16 mouse cellular contexts compared by ENCODE assay signal in genomic region chr5:76051658-76052057, GRCm38 (mm10).
"Had no signal": no experiment of that assay in that cellular context is flagged by ENCODE, and none has a peak within 500 bp of the region (broad histone marks: within the 10 kb centered on the region; RNA-seq: fewer than 3 reads in every experiment).

No protein-coding gene starts in this region.

- H3K4me3 ChIP-seq: neural tube, embryonic 13.5 days; neural tube, embryonic 15.5 days; stomach, embryonic 15.5 days had no signal

- H3K4me1 ChIP-seq: neural tube, embryonic 13.5 days; neural tube, embryonic 15.5 days; stomach, embryonic 15.5 days had no signal

- H3K4me2 ChIP-seq: neural tube, embryonic 13.5 days; neural tube, embryonic 15.5 days; stomach, embryonic 15.5 days had no signal

- H3K9ac ChIP-seq: neural tube, embryonic 13.5 days; neural tube, embryonic 15.5 days; stomach, embryonic 15.5 days had no signal

- H3K9me3 ChIP-seq: neural tube, embryonic 13.5 days; neural tube, embryonic 15.5 days; stomach, embryonic 15.5 days had no signal

- H3K27me3 ChIP-seq: neural tube, embryonic 13.5 days; neural tube, embryonic 15.5 days; stomach, embryonic 15.5 days had no signal

- H3K36me3 ChIP-seq: neural tube, embryonic 13.5 days; neural tube, embryonic 15.5 days; stomach, embryonic 15.5 days had no signal

- DNase-seq: retina, postnatal 1 day; right cerebral cortex, adult 18-20 months; right cerebral cortex, postnatal 14 days; right cerebral cortex, postnatal 25 days; right cerebral cortex, postnatal 4 days; spleen, adult 18-20 months; thymus, adult 18-20 months; thymus, adult 2 months; thymus, postnatal 14 days; thymus, postnatal 25 days; thymus, postnatal 36 days; thymus, postnatal 4 days had no signal

- H3K27ac ChIP-seq: neural tube, embryonic 13.5 days; neural tube, embryonic 15.5 days; stomach, embryonic 15.5 days; stomach, postnatal 0 days had no signal
